Mouse (Mus musculus) midbrain, postnatal 0 days (tissue): Measurements from ENCODE around the gene Opn4. TPM values are rescaled to one million over a fixed set of nuclear protein-coding genes. Genes with fewer than 3 reads are reported as not detected.

Source experiments
- ATAC-seq: fragments of 200-750 bp; cut with Nextera tagmentation; 2 replicates; pipeline ENCODE4 v1.8.0; 2017; ENCODE audit warnings: moderate number of reproducible peaks, mild to moderate bottlenecking, moderate TSS enrichment, moderate library complexity; ENCODE audit not compliant: low FRiP score
- DNase-seq: peaks from one replicate; pipeline ENCODE4 v3.0.0-alpha.2; 2015; ENCODE audit warnings: low spot score
- H3K27ac ChIP-seq: fragments of 300-500 bp; sonication (generic); 2 replicates; pipeline ENCODE4 v1.5.1; 2014; ENCODE audit warnings: low read depth, mild to moderate bottlenecking, low read length, mixed read lengths
- H3K27me3 ChIP-seq: fragments of 300-500 bp; sonication (generic); 2 replicates; pipeline ENCODE4 v1.6.1; 2014; ENCODE audit warnings: low read length, control low read depth, mixed read lengths; ENCODE audit not compliant: insufficient read depth
- H3K36me3 ChIP-seq: fragments of 300-500 bp; sonication (generic); 2 replicates; pipeline ENCODE4 v1.6.1; 2014; ENCODE audit warnings: low read length, control low read depth, mixed read lengths; ENCODE audit not compliant: insufficient read depth
- H3K4me1 ChIP-seq: fragments of 300-500 bp; sonication (generic); 2 replicates; pipeline ENCODE4 v1.6.1; 2014; ENCODE audit warnings: mild to moderate bottlenecking, control low read depth, antibody characterized with exemption, low read length, mixed read lengths; ENCODE audit not compliant: insufficient read depth
- H3K4me2 ChIP-seq: fragments of 300-500 bp; sonication (generic); 2 replicates; pipeline ENCODE4 v1.6.1; 2014; ENCODE audit warnings: low read depth, mild to moderate bottlenecking, low read length, mixed read lengths; ENCODE audit not compliant: poor library complexity, severe bottlenecking
- H3K4me3 ChIP-seq: fragments of 300-500 bp; sonication (generic); 2 replicates; pipeline ENCODE4 v1.5.1; 2014; ENCODE audit warnings: low read depth, mild to moderate bottlenecking, low read length, moderate library complexity
- H3K9ac ChIP-seq: fragments of 300-500 bp; sonication (generic); replicated peaks from 2 replicates; pipeline ENCODE4 v1.6.1; 2014; ENCODE audit warnings: mild to moderate bottlenecking, low read length, moderate library complexity, mixed read lengths; ENCODE audit not compliant: poor library complexity, severe bottlenecking
- H3K9me3 ChIP-seq: fragments of 300-500 bp; sonication (generic); 2 replicates; pipeline ENCODE4 v1.6.1; 2016; ENCODE audit warnings: low read length, control low read depth
- CTCF ChIP-seq: IDR thresholded peaks from 2 replicates; pipeline ENCODE4 v1.5.1; 2016; ENCODE audit warnings: antibody characterized with exemption, mild to moderate bottlenecking
- WGBS: fragments of 180-500 bp; shearing (Covaris S2); extraction: QIAGEN DNeasy Blood & Tissue Kit; methylation state at CpG from one replicate; pipeline ENCODE4 v1.1.7; 2014; 5-methylcytosine and 5-hydroxymethylcytosine counted together
- polyA plus RNA-seq: library from polyadenylated mRNA; unstranded; fragments of >200 nt; fragmentation: Nextera tagmentation; extraction: Ambion mirVana; gene quantifications from 2 replicates; pipeline ENCODE4 v1.2.1, GENCODE M21; 2015
- total RNA-seq: library from RNA; depleted of rRNA; stranded (reverse); fragments of >200 nt; gene quantifications from 2 replicates; pipeline ENCODE4 v1.2.3, GENCODE M21; 2014

Gene Opn4
- total and polyA plus RNA-seq, 2 experiments from 2014 or later = 0.14 TPM; not detected in 1

DNA sequence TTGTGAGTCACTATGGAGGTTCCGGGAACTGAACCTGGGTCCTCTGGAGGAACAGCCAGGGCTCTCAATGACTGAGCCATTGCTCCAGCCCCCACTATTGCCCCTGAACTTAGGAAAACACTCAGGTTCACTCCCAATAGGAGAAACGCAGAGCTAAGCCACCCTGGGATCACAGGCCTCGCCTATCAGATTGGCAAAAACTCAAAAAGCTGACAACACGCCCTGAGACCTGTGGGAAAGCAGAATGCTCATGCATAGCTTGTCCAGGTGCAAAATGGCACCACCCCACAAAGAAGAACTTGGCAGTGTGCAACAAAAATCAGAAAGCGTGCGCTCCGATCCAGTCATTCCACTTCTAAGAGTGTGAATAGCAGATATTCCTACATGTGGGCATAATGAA is 26.9 kb upstream of the Opn4 start:
- H3K4me2 ChIP-seq = no peak overlapping the region
- no peak overlapping the region for H3K4me3 ChIP-seq
- no peak overlapping the region for H3K9ac ChIP-seq
- WGBS = 95% methylated on average over 7 of the region's 7 CpGs
- ATAC-seq = no peak
- H3K9me3 ChIP-seq = no peaks in the 10 kb centered on the region
- H3K4me1 ChIP-seq = no peaks in the 10 kb centered on the region
- no peaks in the 10 kb centered on the region for H3K27me3 ChIP-seq
- H3K36me3 ChIP-seq = no peaks in the 10 kb centered on the region
- H3K27ac ChIP-seq = no peak overlapping the region
- DNase-seq = no peak
- no peak for TF ChIP-seq CTCF

DNA sequence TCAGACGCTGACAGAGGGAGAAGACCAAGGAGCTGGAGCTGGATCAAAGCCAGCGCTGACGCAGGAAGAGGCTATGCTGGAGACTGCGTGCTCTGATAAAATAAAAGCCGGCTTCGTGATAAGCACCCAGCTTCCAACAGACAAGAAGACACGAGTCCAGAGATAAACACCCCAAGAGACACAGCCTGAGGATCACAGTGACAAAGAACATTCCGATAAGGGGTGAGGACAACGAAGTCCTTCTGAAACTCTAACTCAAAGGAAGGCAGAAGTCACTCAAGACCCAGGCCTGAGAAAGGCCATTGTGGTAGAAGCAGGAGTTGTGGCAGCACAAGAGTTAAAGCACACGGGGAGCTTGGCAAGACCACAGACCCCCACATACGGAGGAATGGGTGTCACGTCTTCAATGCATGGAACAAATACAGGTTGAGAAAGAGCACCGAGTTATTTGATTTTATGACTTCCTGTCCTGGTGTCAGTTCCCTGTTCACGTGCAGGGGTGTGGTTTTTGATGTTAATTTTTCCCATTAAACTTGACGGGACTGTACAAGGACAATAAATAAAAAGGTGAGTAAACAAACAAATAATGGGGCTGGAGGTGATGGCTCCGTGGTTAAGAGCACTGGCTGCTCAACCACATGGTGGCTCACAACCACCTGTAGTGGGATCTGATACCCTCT is 23.7 kb upstream of the Opn4 start:
- TF ChIP-seq CTCF = no peak
- Histone ChIP-seq H3K9me3 (no peaks in the 10 kb centered on the region), H3K4me3 (no peak overlapping the region), H3K4me1 (no peaks in the 10 kb centered on the region), H3K4me2 (no peak overlapping the region), H3K27ac (no peak overlapping the region), H3K27me3 (no peaks in the 10 kb centered on the region), H3K36me3 (no peaks in the 10 kb centered on the region), H3K9ac (no peak overlapping the region)
- DNase-seq (no peak), ATAC-seq (no peak)
- 83% methylated on average over 16 of the region's 16 CpGs for WGBS

DNA sequence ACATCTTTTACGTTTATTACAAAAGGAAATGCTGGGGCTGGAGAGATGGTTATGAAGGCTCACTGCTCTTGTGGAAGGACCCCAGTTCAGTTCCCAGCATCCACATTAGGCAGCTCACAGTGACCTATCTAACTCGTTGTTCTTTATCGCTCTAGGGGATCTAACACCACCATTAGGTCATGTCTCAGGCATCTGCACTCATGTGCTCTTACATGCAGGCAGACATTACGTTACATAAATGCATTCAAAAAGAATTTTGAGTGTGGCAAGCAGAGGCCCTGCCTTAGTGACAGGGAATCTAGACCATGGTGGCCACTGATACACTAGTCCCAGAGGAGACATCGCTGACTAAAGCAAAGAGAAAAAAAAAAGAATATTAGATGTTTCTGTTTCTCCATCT is 23.1 kb upstream of the Opn4 start:
- ATAC-seq (no peak), DNase-seq (no peak)
- Histone ChIP-seq H3K4me3 (no peak overlapping the region), H3K9me3 (no peaks in the 10 kb centered on the region), H3K4me1 (no peaks in the 10 kb centered on the region), H3K9ac (no peak overlapping the region), H3K36me3 (no peaks in the 10 kb centered on the region), H3K27me3 (no peaks in the 10 kb centered on the region), H3K4me2 (no peak overlapping the region), H3K27ac (no peak overlapping the region)
- no peak for TF ChIP-seq CTCF
- 90% methylated on average over 5 of the region's 5 CpGs for whole genome bisulfite sequencing

DNA sequence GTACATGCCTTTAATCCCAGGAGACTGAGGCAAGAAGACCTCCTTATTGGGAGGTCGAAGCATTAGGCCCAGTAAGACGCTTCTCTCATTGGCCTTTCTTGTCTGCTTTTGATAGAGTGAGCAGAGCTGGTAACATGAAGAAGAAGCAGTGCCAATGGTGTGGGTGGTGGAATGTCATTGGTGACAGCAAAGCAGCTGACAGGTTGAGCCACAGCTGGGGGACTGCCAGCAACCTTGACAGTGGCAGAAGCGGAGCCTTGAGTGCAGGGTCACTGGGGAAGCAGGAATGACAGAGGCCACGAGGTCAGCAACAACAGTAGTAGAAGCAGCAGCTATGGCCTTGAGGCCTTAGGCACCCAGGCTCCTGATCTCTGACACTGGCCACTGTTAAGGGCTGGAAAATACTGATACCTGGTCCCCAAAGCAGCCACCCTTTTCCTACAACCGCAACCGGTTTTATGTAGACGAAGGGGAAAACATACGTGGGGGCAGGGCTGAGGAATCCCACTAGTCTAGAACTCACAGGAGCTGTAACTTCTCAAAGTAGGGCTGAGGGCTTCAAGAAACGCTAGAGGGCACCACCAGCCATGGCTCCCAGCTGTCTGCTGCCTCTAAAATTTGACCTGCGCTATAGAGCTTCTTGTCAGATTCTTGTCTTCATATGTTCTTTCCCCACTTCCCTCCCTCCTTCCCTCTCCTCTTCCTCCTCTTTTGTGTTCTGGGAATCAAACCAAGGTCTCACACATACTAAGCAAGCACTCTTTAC is 20.9 kb upstream of the Opn4 start:
- 39% methylated on average over 10 of the region's 10 CpGs for whole genome bisulfite sequencing
- H3K27ac ChIP-seq = no peak overlapping the region

DNA sequence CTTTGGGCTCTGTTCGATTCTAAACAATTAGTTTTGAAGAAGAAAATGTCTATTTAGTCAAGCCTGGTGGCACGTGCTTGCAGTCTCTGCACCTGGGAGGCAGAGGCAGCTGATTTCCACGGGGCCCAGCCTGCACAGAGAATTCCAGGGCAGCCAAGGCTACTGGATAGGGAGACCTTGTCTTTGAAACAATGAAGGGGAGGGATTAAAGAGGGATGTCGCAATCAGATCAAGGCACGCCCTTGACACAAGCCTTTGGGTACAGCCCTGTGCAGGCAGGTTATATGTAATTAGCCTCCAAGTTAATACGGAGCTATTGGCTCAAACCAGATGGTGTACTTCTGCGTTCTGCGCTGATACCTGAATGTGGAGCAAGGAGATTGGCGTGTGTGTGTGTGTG is 18.9 kb upstream of the Opn4 start:
- H3K9me3 ChIP-seq = no peaks in the 10 kb centered on the region
- H3K4me2 ChIP-seq = no peak overlapping the region
- no peak overlapping the region for H3K27ac ChIP-seq
- peaks cover 9% of the 10 kb centered on the region; the same call in 1 of the 2 replicates for H3K27me3 ChIP-seq
- H3K9ac ChIP-seq = no peak overlapping the region
- no peak for DNase-seq
- H3K4me1 ChIP-seq = peaks cover 5% of the 10 kb centered on the region; the same call in 1 of the 2 replicates
- 36% methylated on average over 9 of the region's 9 CpGs for WGBS
- TF ChIP-seq CTCF = no peak
- no peak overlapping the region for H3K4me3 ChIP-seq
- H3K36me3 ChIP-seq = no peaks in the 10 kb centered on the region
- ATAC-seq = no peak

More for the DNA sequence above, 20.9 kb upstream of the Opn4 start:
- Histone ChIP-seq H3K36me3 (no peaks in the 10 kb centered on the region), H3K4me1 (no peaks in the 10 kb centered on the region), H3K4me3 (no peak overlapping the region), H3K27me3 (peaks cover under 1% of the 10 kb centered on the region; the same call in 1 of the 2 replicates), H3K9ac (no peak overlapping the region), H3K4me2 (no peak overlapping the region), H3K9me3 (no peaks in the 10 kb centered on the region)
- ATAC-seq (no peak), DNase-seq (peak; percentile 21)
- peak; percentile 56 for TF ChIP-seq CTCF

DNA sequence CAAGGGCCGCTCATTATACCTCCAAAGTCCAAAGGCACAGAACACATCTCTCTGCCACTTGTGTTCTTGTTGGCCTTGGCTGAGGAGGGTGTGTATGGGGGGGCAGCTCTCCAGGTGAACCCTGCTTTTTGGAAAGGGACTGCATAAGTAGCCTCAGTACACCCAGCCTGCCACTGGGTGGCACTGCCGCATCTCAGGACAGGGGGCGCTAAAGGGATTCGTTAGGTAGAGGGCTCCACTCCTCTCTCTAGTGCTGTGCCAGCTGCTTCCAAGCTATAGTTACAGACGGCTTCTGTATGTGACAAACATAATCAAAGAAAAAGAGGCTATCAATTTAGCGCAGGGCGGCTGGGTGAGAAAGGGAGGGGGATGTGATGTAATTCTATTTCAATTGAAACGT is 16.9 kb upstream of the Opn4 start:
- WGBS = 3% methylated on average over 8 of the region's 8 CpGs
- no peaks in the 10 kb centered on the region for H3K36me3 ChIP-seq
- no peak overlapping the region for H3K9ac ChIP-seq
- H3K27me3 ChIP-seq = peaks cover 9% of the 10 kb centered on the region; the same call in 1 of the 2 replicates
- no peak overlapping the region for H3K4me2 ChIP-seq
- DNase-seq = peak; percentile 92
- peak; percentile 73 for ATAC-seq
- peak; percentile 98 for TF ChIP-seq CTCF
- H3K4me1 ChIP-seq = peaks cover 5% of the 10 kb centered on the region; the same call in 1 of the 2 replicates
- H3K9me3 ChIP-seq = no peaks in the 10 kb centered on the region
- H3K4me3 ChIP-seq = no peak overlapping the region
- H3K27ac ChIP-seq = no peak overlapping the region
